In genomic region chr3:32708052-32708367, GRCm38 (mm10) we compare ENCODE assay signal across 8 mouse cellular contexts. TPM values are rescaled to one million over a fixed set of nuclear protein-coding genes. Genes with fewer than 3 reads are reported as not detected.
DNase-seq lines count a peak whose midpoint lies in the region; ATAC-seq and TF ChIP-seq lines count a peak whose summit lies in the region.

No protein-coding gene starts in this region.

- H3K4me1 ChIP-seq in kidney, postnatal 0 days (replicated peaks; ENCODE audit: insufficient read depth, low read length): 0 out of 2 replicates have a peak, but pooled peaks cover 6% of the 10 kb centered on the region
- H3K4me1 ChIP-seq in embryonic facial prominence, embryonic 11.5 days (ENCODE audit: control insufficient read depth, insufficient read depth, low read length): peaks cover 3% of the 10 kb centered on the region; the same call in 1 of the 2 replicates
- peaks cover 8% of the 10 kb centered on the region for H3K4me1 ChIP-seq in hindbrain, embryonic 16.5 days (ENCODE audit: control insufficient read depth, insufficient read depth, low read depth, low read length)
- peaks cover 12% of the 10 kb centered on the region for H3K4me1 ChIP-seq in midbrain, embryonic 15.5 days

- H3K36me3 ChIP-seq in kidney, postnatal 0 days (ENCODE audit: insufficient read depth, low read length): peaks cover 12% of the 10 kb centered on the region; the same call in 1 of the 2 replicates
- no peaks in the 10 kb centered on the region; the same call in 1 of the 2 replicates for H3K36me3 ChIP-seq in embryonic facial prominence, embryonic 11.5 days (replicated peaks; ENCODE audit: control insufficient read depth, insufficient read depth, low read depth, low read length)
- H3K36me3 ChIP-seq in hindbrain, embryonic 16.5 days (ENCODE audit: control insufficient read depth, insufficient read depth, low read length): peaks cover 4% of the 10 kb centered on the region
- peaks cover 16% of the 10 kb centered on the region for H3K36me3 ChIP-seq in midbrain, embryonic 15.5 days (replicated peaks)

- H3K4me2 ChIP-seq in kidney, postnatal 0 days (ENCODE audit: low read length): peak overlapping the region; percentile 54
- peak overlapping the region; percentile 38; the same call in 1 of the 2 replicates for H3K4me2 ChIP-seq in embryonic facial prominence, embryonic 11.5 days (ENCODE audit: low read depth, low read length)
- H3K4me2 ChIP-seq in hindbrain, embryonic 16.5 days (ENCODE audit: low read length): peak overlapping the region; percentile 53
- peak overlapping the region; percentile 50 for H3K4me2 ChIP-seq in midbrain, embryonic 15.5 days

- H3K27me3 ChIP-seq in kidney, postnatal 0 days (ENCODE audit: insufficient read depth, low read length): no peaks in the 10 kb centered on the region
- H3K27me3 ChIP-seq in embryonic facial prominence, embryonic 11.5 days (ENCODE audit: control insufficient read depth, insufficient read depth, low read length): no peaks in the 10 kb centered on the region
- no peaks in the 10 kb centered on the region for H3K27me3 ChIP-seq in hindbrain, embryonic 16.5 days (replicated peaks; ENCODE audit: control insufficient read depth, insufficient read depth, low read length)
- H3K27me3 ChIP-seq in midbrain, embryonic 15.5 days (replicated peaks): no peaks in the 10 kb centered on the region

- DNase-seq in kidney, postnatal 0 days (ENCODE audit: low spot score): no peak
- no peak for DNase-seq in kidney, postnatal 10 days
- no peak for DNase-seq in embryonic facial prominence, embryonic 11.5 days (ENCODE audit: low spot score)
- DNase-seq in left cerebral cortex, adult 9 months (ENCODE audit: low spot score in 2 of 2): no peak
- DNase-seq in cerebellum, adult 11 months: no peak
- no peak for DNase-seq in adrenal gland, postnatal 14 days

- TF ChIP-seq CTCF in kidney, postnatal 0 days (IDR thresholded peaks at IDR 0.05; ENCODE audit: low read depth): no peak

- no peak overlapping the region for H3K27ac ChIP-seq in kidney, postnatal 0 days
- H3K27ac ChIP-seq in embryonic facial prominence, embryonic 11.5 days (replicated peaks; ENCODE audit: low read depth, low read length): no peak overlapping the region
- H3K27ac ChIP-seq in hindbrain, embryonic 16.5 days (ENCODE audit: low read depth, low read length): no peak overlapping the region; the same call in 1 of the 2 replicates
- peak overlapping the region; percentile 96 for H3K27ac ChIP-seq in midbrain, embryonic 15.5 days

- 0% methylated on average over 4 of the region's 4 CpGs for WGBS in kidney, postnatal 0 days
- under 1% methylated on average over 4 of the region's 4 CpGs for whole genome bisulfite sequencing in embryonic facial prominence, embryonic 11.5 days
- 6% methylated on average over 4 of the region's 4 CpGs for WGBS in hindbrain, embryonic 16.5 days
- WGBS in midbrain, embryonic 15.5 days: 1% methylated on average over 4 of the region's 4 CpGs

- no peak overlapping the region for H3K9ac ChIP-seq in kidney, postnatal 0 days (ENCODE audit: low read depth, low read length)
- no peak overlapping the region for H3K9ac ChIP-seq in embryonic facial prominence, embryonic 11.5 days (replicated peaks; ENCODE audit: low read length)
- no peak overlapping the region for H3K9ac ChIP-seq in hindbrain, embryonic 16.5 days (ENCODE audit: low read depth, low read length)
- peak overlapping the region; percentile 21; the same call in 1 of the 2 replicates for H3K9ac ChIP-seq in midbrain, embryonic 15.5 days

- peak overlapping the region; percentile 76 for H3K4me3 ChIP-seq in kidney, postnatal 0 days (replicated peaks; ENCODE audit: low read depth, low read length)
- peak overlapping the region; percentile 88 for H3K4me3 ChIP-seq in embryonic facial prominence, embryonic 11.5 days (ENCODE audit: low read depth, low read length)
- peak overlapping the region; percentile 87 for H3K4me3 ChIP-seq in hindbrain, embryonic 16.5 days (ENCODE audit: low read length)
- H3K4me3 ChIP-seq in midbrain, embryonic 15.5 days: peak overlapping the region; percentile 100

- ATAC-seq in kidney, postnatal 0 days (replicated peaks; ENCODE audit: low FRiP score, low read depth): no peak
- ATAC-seq in embryonic facial prominence, embryonic 11.5 days (replicated peaks; ENCODE audit: insufficient number of reproducible peaks, low FRiP score, low TSS enrichment, low read depth): no peak
- ATAC-seq in hindbrain, embryonic 16.5 days: no peak
- ATAC-seq in midbrain, embryonic 15.5 days (replicated peaks): no peak

- no peaks in the 10 kb centered on the region for H3K9me3 ChIP-seq in kidney, postnatal 0 days (replicated peaks; ENCODE audit: low read length)
- H3K9me3 ChIP-seq in embryonic facial prominence, embryonic 11.5 days (replicated peaks; ENCODE audit: control insufficient read depth, low read length): no peaks in the 10 kb centered on the region
- no peaks in the 10 kb centered on the region for H3K9me3 ChIP-seq in hindbrain, embryonic 16.5 days (ENCODE audit: control insufficient read depth, low read length)
- no peaks in the 10 kb centered on the region for H3K9me3 ChIP-seq in midbrain, embryonic 15.5 days

RNA-seq across cellular contexts. Expression of gene Actl6a, which starts 1.9 kb away (rescaled TPM):
- 121 and 134 TPM in 2 replicates for polyA plus RNA-seq in kidney, postnatal 0 days (2015; fragmentation: Nextera tagmentation; extraction: Ambion mirVana)
- polyA plus RNA-seq in embryonic facial prominence, embryonic 11.5 days (2014; fragmentation: Nextera tagmentation; extraction: Ambion mirVana): 265 and 285 TPM in 2 replicates
- polyA plus RNA-seq in hindbrain, embryonic 16.5 days (2015; fragmentation: Nextera tagmentation; extraction: Ambion mirVana): 55.3 and 59.9 TPM in 2 replicates
- 67.7 and 75.9 TPM in 2 replicates for polyA plus RNA-seq in midbrain, embryonic 15.5 days (2015; fragmentation: Nextera tagmentation; extraction: Ambion mirVana)
- total RNA-seq in adrenal gland, postnatal 14 days (2021): 44.5 and 45.2 TPM in 2 replicates

RNA-seq across cellular contexts. Expression of gene Ndufb5, which starts 28.8 kb away (rescaled TPM):
- 517 and 574 TPM in 2 replicates for polyA plus RNA-seq in kidney, postnatal 0 days (2015; fragmentation: Nextera tagmentation; extraction: Ambion mirVana)
- 333 and 337 TPM in 2 replicates for polyA plus RNA-seq in embryonic facial prominence, embryonic 11.5 days (2014; fragmentation: Nextera tagmentation; extraction: Ambion mirVana)
- 326 and 353 TPM in 2 replicates for polyA plus RNA-seq in hindbrain, embryonic 16.5 days (2015; fragmentation: Nextera tagmentation; extraction: Ambion mirVana)
- polyA plus RNA-seq in midbrain, embryonic 15.5 days (2015; fragmentation: Nextera tagmentation; extraction: Ambion mirVana): 268 and 273 TPM in 2 replicates
- total RNA-seq in adrenal gland, postnatal 14 days (2021): 503 and 504 TPM in 2 replicates

RNA-seq across cellular contexts. Expression of gene Mrpl47, which starts 29.4 kb away (rescaled TPM):
- 40.8 and 41.7 TPM in 2 replicates for polyA plus RNA-seq in kidney, postnatal 0 days (2015; fragmentation: Nextera tagmentation; extraction: Ambion mirVana)
- 41.9 and 50.4 TPM in 2 replicates for polyA plus RNA-seq in embryonic facial prominence, embryonic 11.5 days (2014; fragmentation: Nextera tagmentation; extraction: Ambion mirVana)
- 26.6 and 30.5 TPM in 2 replicates for polyA plus RNA-seq in hindbrain, embryonic 16.5 days (2015; fragmentation: Nextera tagmentation; extraction: Ambion mirVana)
- 27.0 and 28.6 TPM in 2 replicates for polyA plus RNA-seq in midbrain, embryonic 15.5 days (2015; fragmentation: Nextera tagmentation; extraction: Ambion mirVana)
- total RNA-seq in adrenal gland, postnatal 14 days (2021): 38.0 and 45.0 TPM in 2 replicates
